Mouse (Mus musculus): Measurements from ENCODE around the gene Becn1.

DNA sequence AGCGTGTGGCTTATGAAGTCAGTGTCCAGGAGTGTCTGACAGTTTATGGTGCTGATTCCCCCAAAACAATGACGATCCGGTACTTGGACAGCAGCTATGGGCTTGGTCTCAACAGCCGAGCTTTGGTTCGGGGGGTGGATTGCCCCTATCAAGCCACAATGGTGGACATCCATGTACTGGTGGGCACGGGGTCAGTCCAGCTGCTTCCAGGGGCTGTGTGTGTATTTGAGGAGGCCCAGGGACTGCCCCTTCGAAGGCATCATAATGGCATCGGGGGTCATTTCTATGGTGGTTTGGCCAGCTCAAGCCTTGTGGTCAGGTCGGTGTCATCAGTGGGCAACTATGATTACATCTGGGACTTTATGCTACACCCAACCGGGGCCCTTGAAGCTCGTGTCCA, 24.1 kb upstream of the Becn1 start:
- TF ChIP-seq CTCF (IDR thresholded peaks at IDR 0.05) (no peak), EP300 (IDR thresholded peaks at IDR 0.05) (no peak)

All from lung, postnatal 0 days (tissue).